Mouse (Mus musculus) kidney, postnatal 4 days (tissue): ENCODE measurements around the gene Adamtsl2.

ENCODE experiments used
- DNase-seq, 2 experiments: peaks; one replicate each; pipeline ENCODE4 v3.0.0; 2021; ENCODE audit warnings: mixed read lengths in 2 of 2

The Adamtsl2 gene

DNA sequence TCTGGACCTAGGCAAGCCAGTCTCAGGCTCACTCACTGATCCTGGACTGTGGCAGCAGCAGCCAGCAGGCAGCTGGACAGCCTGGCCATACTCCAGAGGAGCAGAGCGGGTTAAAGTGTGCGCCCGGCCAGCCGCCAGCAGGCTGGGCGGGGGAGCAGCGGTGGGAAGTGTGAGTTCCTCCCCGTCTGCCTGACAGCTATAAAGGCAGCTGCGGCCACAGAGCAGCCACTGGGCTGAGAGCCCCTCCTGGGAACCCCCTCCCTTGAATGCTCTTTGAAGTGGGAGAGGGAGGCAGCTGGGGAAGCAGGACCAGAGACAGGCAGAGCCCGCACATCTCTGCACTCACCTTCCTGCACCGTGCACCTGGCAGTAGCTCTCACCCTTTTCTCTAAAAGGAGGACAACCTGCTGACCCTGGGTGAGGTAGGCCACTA is at the start of gene Adamtsl2:
Gene Adamtsl2 (plus strand): TSS at position 228 of the 433 bp plus-strand sequence.
- peak; percentile 88 to 92 for DNase-seq

DNA sequence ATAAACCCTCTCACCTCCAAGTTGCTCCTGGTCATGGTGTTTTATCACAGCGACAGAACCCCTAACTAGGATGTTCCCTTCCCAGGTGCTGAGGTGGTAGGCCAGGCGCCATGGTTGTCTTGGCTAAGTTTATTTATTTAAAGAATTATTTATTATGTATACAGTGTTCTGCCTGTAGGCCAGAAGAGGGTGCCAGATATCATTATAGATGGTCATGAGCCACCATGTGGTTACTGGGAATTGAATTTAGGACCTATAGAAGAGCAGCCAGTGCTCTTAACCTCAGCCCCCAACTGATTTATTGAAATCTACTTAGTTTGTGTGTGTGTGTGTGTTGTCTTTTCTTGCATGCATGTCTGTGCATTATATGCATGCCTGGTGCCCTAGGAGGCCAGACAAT is 46.8 kb upstream of the Adamtsl2 start:
- no peak for DNase-seq

DNA sequence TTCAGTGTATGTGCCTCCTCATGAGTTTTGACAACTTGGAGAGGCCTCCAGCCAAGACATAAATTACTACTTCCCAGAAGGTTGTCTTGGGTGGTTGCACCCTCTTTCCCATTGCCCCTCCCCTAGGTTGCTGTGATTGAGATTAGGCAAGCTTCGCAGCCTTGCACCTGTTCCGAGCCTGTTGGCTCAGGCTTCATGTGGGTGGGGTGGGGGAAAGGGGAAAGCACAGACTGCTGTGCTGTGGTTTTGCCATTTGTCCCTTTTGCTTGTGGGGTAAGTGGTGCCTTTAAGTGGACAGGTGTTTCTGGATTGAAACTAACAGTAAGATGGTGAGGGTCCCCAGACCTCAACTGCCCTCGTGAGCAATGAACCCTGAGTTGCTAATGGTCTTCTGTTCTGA is 43.2 kb upstream of the Adamtsl2 start:
- no peak for DNase-seq

DNA sequence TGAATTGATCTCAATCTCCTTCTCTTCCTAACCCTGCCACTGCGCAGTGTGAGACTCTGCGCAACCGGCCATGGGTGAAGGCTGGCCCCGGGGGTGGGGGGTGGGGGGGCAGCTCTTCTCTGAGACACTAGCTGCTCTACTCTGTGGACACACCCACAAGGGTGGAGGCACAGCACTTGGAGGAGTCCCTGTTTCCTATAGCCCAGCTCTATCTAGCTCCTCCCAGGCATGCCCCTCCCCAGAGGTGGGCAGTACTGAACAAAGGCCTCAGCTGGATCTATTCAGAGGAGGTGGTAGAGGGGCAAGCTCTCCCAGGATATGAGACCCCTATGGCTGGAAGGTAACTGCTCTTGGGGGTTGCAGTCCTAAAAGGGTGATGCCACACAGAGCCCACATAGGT is 42.2 kb upstream of the Adamtsl2 start:
- no peak for DNase-seq

DNA sequence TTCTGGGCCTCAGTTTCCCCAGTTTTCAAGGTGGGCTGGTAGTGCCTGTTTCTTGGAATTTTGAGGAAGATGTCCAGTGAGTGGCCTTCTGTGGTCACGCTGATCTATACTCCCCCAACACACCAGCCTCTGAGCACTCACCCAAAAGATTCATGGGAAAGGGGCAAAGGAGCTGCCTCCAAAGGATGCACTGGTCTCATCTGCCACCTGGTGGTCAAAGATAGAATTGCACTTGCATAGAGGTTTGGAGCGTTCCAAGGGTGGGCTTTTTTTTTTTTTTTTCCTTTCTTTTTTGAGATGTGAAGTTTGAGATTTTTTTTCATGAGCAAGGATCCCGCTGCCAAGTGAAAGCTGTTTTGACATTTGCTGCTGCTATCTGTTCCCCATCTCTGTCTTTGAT is 40.6 kb upstream of the Adamtsl2 start:
- peak; percentile 82 to 88 for DNase-seq

DNA sequence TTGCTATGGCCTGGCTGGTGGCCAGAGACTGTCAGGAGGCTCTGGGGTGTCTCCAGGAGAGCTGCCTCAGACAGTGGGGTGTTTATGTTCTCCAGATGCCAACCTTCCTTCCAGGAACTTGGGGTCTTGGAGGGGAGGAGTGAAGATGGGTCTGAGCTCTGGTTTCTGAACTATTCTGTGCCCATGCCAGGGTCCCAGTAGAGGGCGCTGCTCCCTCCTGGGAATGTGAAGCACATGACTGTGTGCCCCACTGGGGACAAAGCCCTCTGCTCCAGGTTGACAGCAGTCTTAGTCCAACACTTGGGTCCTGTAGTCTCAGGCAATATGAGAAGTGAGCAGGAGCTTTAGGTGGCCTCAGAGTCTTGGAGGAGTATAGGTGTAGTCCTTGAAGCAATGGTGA is 39.9 kb upstream of the Adamtsl2 start:
- DNase-seq: peak; percentile 69 to 79

DNA sequence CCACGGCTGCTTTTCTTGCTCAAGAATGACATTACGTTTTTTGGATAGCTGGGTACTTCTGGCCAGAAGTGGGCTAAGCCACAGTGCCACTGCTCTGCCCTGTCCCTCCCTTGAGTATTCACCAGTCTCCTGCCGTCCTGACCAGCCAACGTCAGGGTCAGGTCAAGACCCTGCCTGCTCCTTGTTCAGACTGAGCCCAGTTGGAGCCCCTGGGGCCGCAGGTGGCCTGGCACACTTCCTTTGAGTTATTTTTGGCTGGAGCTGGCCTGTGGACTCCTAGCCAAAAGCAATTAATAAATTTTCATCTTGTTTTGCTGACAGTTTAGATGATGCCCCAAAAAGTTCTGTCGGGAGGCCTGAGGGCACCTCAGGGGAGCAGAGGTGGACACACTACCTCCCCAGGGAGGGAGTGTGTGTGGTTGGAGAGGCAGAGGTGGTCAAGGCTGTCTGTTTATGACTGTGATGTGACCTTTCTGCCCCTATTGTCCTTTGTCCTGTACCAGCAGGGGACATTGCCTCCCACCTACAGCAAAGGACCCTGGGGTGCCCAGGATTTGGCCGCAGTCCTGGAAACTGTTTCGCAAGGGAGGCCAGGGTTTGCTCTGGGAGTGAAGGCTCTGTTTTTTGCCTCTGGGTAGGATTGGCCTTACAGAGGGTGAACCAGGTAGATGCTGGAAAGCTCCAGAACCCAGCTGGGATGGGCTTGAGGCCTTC is 36.9 kb upstream of the Adamtsl2 start:
- no peak for DNase-seq

DNA sequence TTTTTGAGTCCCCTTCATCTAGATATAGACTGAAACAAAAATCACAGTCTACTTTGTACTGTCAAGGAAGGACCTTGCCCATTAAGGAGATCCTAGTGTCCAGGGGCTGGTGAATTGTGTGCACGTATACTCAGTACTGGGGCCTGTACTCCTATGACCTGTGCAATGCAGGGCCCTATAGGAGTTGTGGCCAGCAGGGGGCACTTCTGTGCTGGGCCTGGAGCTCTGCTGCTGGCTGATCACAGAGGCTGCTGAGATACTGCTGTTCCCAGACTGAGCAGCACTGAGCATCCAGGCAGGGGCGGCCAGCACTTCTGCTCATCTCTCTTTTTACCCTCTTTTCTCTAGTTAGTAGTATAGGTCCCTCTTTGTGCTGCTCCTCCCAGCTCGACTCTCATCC is 35.7 kb upstream of the Adamtsl2 start:
- peak; percentile 93 to 94 for DNase-seq

DNA sequence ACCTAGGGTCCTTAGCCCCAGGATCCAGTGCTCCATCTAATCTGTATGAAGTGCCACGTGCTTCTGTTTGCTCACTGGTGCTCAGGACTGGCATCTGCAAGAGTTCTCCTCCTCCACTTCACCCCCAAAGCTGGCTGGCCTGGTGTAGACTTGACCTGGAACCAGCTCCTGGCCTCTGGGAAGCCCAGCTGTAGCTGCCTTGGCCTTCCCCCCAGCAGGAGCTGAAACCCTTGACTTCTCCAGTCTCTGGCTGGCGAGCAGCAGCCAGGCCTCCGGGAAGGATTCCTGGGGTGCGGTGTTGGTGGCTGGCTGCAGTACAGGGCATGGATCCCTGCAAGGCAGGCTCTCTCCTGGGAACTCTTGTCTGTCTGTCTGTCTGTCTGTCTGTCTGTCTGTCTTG is 35.0 kb upstream of the Adamtsl2 start:
- DNase-seq: no peak

DNA sequence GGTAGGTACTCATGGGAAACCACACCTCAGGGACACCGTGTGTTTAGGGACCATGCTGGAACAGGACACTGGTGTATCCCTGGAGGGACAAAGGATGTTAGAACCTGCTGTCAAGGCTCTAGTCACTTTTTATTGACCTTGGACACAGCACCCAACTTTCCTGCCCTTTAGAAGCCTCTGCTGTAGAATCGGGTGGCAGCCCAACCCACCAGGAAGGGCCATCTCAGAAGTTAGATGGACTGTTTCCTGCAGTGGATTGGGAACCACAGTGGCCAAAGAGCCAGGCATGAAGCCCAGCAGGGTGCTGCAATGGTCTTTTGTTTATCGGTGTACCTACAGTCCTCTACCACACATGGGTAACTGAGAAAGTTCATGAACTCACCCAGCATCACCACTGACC is 34.5 kb upstream of the Adamtsl2 start:
- no peak for DNase-seq

DNA sequence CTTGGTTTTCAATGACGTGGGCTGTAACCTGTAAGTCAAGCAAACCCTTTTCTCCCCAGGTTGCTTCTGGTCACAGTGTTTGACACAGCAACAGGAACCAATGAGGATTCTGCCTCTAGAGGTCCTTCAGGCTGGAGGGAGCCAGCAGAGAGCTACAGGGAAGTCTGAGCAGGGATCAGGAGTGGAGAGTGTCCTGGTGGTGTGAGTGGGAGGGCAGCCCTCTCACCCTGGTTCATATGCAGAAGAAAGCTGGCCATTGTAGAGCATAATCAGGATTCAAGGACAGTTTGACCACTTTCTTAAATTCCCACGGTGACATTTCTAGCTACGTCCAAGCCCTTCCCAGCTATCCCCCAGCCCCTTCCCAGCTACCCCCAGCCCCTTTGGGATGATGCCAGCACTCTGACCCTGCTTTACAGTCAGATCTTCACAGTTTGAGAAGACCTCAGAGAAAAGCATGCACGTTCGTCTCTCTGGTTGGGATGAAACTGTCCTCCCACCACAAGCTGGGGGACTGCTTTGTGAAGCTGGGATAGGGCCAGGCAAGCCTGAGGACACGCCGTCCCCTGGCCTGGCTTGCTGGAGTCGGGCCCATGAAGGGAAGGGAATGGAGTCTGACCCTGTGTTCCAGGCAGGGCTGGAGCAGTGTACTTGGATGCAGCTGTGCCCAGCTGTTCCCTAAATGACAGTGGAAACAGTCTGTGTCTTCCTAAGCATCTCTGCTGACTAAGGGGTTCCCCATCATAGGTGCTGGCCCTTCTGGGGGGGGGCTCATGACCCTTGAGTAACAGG is 33.0 kb upstream of the Adamtsl2 start:
- DNase-seq: peak; percentile 76 to 82

DNA sequence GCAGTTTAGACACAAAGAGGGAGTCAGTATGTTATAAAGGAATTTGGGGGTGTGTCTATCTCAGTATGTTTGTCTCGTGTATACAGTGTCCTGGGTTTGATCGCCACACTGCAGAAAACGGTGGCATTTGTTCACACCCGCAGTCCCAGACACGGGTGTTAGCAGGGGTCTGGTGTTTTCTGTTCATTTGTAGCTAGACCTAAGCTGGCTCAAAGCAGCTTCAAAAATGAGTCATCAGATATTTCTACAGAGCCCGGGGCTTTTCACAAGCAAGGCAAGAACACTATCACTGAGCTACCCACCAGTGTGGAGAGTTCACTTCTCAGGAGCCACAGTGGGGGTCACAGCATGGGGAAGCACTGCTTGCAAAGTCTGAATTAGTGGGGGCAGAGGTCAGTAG is 29.8 kb upstream of the Adamtsl2 start:
- no peak for DNase-seq

DNA sequence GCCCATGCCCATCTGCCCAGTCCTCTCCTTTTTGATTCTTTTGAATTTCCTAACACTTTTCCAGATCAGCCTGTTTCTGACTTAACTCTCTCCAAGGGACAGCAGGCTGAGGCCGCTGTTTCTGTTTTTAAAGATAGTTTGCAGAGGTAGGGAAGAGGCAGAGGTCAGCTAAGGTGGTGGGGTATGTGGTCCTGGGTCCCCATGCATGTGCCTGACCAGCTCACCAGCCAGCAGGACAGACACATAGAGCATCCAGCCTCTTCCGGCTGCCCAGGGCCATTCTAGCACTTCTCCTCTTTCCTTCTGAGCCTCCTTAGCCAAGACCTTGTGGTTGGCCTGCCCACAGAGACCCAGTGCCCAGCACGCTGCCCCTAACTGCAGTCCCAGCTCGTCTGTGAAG is 20.9 kb upstream of the Adamtsl2 start:
- no peak for DNase-seq

DNA sequence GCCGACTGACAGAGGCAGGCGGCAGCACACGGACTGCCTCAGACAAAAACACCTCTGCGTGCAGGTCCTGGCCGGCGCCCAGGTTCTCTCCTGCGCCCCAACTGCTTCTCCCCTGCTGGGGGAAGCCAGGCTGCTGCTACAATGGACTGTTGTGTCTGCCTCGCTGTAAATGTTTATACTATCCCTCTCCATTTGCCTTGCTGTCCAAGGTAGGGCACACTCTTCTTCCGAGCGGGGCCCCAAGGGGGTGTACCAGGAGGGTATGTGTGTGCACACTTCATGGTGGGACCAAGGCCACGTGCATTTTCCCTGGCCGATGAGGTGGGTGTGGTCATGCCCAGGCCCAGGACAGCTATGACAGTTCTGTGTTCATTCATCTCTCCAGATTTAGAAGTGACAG is 20.4 kb upstream of the Adamtsl2 start:
- no peak for DNase-seq

DNA sequence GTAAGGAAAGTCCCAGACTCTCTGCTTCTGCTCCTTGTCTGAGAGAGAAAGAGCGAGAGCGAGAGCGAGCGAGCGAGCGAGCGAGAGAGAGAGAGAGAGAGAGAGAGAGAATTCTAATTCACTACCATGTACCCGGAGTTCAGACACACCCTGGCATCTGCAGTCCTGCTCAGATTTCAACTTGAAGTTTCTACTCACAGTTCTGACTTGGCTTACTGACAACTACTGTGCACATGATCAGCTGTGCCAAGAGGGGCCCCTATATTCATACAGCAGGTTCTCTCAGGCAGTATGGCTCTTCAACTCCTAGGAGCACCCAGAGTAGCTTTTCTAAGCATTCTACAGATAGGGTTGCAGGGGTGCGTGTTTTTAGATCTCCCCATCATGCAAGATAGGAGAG is 20.0 kb upstream of the Adamtsl2 start:
- no peak for DNase-seq

DNA sequence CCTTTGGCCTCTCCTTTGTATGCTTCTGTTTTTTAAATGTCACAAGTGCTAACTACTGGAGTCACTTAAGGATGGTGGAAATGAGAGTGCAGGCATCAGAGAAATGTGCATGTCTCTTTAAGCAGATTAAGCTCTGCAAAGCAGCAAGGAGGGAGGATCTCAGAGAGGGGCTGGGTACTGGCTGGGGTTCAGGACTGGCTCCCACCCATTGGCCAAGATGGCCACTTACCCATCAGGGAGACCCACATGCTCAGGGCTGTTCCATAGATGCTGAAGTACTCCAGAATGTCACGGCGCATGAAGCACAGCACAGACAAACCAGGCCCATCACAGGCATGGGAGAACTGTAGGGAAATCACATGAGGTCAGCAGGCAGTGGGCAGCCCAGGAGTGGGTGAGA is 12.1 kb upstream of the Adamtsl2 start:
- no peak for DNase-seq

DNA sequence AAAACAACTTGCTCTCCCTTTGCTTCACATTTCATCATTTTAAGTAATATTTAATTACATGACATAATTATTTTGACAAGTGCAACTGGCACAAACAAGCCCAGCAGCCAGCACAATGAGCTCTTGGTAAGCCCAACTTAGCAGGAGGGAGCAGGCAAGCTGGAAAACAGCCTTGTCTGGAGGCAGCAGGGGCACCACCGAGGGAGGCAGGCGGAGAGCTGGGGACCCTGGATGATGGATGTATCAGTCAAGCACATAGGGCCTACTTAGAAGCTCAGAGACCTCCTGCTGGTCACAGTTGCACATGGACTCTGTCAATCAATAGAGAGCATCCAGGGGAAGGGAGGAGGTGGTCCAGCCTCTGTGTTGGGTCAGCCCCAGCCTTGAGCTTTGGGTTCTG is 11.2 kb upstream of the Adamtsl2 start:
- DNase-seq: no peak

DNA sequence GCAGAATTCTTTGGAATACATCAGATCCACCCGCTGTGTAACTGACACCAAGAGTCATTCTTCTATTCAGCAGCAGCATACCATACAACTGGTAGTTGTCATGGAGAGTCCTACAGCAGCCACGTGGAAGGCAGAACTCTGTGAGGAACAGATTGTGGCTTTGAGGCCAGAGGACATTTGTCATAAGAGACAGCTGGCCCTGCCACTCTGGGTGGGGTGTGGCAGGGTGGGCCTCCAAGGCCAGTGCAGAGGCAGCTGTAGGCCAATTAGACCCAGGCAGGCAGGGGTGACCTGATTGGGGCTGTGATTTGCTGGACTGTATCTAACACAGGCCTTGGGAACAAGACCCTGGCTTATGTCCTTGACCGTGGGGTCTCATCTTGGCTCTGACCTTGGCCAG is 9.5 kb upstream of the Adamtsl2 start:
- no peak for DNase-seq

DNA sequence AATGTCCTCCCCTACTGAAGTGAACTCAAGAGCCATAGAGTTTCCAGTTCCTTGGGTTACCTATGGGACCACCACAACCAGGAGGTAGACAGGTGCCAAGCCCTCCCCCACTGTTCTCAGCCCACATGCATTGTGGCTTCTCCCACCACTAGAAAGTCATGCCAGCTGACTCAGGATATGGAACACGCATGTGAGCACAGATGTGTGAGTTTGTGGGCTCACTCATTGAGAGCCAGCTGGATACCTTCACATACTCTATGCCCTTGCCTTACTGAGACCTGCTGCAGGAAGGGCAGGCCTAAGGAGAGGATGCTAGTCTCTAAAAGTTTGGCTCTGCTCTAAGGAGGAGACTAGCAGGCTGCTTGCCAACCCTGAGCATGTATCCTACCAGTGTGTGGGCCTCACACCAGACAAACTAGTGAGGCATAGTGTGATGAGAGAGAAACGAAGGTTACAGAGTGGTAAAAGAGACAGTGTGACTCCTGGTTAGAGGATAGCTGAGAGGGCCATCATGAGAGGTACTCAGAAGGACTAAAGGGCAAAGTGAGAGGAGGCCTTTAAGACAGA is 8.8 kb upstream of the Adamtsl2 start:
- no peak for DNase-seq

DNA sequence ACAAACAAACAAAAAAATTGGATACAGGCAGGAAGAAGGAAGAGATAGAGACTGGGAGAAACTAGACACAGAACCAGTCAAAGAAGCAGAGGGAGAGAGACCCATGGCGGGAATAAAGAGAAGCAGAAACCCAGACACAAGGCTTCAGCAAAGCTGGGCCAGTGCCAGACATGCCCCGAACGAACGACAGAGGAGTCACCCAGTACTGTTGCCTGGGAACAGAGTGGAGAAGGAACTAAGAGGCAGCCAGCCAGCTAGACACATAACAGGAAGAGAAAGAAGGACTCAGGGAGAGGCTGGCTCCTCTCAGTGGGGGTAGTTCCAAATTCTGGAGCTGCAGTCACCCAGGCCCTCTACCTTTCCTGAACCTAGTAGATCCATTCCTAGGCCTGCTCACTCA is 8.0 kb upstream of the Adamtsl2 start:
- DNase-seq: peak; percentile 84 to 87

DNA sequence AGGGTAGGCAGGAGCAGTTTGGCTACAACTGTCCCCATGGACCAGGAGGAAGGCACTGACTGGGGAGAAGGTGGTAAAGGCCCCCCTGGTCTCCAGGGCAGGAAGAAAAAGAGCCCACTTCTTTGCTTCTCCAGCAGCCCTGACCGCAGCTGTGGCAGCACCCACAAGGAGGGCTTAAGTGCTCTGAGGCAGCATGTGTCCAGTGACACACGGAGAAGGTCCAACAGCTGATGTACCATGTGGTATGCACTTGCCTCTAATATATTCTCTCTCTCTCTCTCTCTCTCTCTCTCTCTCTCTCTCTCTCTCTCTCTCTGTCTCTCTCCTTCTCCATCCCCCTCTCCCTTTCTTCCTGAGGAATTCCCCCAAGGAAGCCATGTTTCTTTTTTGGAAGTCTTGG is 7.2 kb upstream of the Adamtsl2 start, which contains the start of gene Mymk:
Gene Mymk (minus strand): TSS at position 202 of the 400 bp plus-strand sequence.
- DNase-seq: no peak

DNA sequence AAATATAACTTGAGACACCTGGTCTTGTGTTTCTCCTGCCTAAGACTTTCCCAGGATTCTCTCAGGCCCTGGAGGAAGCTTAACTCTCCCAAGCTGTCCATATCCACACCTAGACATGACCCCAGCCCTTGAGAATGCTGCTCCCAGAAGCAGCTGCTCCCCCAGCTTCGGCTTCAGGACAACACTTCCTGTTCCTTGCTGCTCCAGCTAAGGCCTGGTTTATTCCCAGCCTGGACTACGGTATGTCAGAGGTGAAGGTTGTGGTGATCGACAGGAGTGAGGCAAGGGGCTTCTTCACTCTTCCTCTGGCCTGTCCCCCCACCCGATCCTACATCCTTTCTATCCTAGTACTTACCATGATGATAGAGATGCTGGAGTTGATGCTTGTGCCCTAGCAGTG is 5.8 kb upstream of the Adamtsl2 start:
- no peak for DNase-seq

DNA sequence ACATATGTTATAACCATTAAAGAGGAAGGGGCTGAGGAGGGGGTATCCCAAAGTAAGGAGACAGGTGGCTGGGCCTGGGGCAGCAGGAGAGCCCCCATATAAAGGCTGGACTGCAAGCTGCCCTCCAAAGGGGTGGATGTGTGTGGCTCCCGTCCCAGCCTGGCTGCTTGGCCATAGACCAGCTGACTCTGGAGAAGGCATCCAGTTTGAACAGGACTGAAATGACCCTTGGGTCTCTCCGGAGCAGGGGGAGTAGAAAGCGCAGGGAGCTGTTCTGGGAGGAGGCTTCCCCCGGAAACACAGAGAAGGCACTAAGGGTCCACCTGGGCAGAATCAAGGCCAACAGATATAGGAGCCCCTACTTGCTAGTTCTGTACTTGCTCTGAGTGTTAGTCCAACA is 4.4 kb upstream of the Adamtsl2 start:
- DNase-seq: peak; percentile 43 to 65

DNA sequence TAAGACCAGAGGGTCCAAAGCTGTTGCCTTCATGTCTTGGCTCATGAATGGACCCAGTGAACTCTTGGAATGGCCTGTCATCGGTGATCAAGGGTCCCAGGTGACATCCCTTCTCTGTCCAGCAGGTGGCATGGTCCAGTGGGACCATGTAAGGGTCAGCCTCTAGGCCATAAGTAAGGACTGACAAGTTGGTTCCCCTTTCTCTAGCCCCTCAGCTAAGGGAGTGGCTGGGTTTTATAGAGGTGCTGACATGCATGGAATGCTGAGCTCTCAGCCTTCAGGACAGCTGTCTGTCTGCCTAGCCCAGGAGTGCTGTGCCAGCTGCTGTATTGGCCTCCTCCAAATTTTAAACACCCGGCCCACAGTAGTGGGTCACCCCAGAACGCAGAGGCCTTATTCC is 3.7 kb upstream of the Adamtsl2 start:
- peak; percentile 78 to 83 for DNase-seq
